Mouse (Mus musculus) stomach, embryonic 15.5 days (tissue): ENCODE results near the gene Adgrf1. TPM values are rescaled to one million over a fixed set of nuclear protein-coding genes. Genes with fewer than 3 reads are reported as not detected.
A peak's percentile ranks its signal among the peaks of the same experiment; 100 is the strongest.

Source experiments
- ATAC-seq: fragments of 200-750 bp; cut with Nextera tagmentation; 2 replicates; pipeline ENCODE4 v1.8.0; 2017; ENCODE audit warnings: low read depth, moderate number of reproducible peaks, moderate TSS enrichment; ENCODE audit not compliant: insufficient read depth, low FRiP score
- H3K27ac ChIP-seq: fragments of 300-500 bp; sonication (generic); 2 replicates; pipeline ENCODE4 v1.5.1; 2015; ENCODE audit warnings: mild to moderate bottlenecking, inconsistent platforms
- H3K27me3 ChIP-seq: fragments of 300-500 bp; sonication (generic); replicated peaks from 2 replicates; pipeline ENCODE4 v1.6.1; 2015; ENCODE audit warnings: inconsistent platforms
- H3K36me3 ChIP-seq: fragments of 300-500 bp; sonication (generic); 2 replicates; pipeline ENCODE4 v1.6.1; 2015; ENCODE audit warnings: inconsistent platforms
- H3K4me1 ChIP-seq: fragments of 300-500 bp; sonication (generic); 2 replicates; pipeline ENCODE4 v1.6.1; 2015; ENCODE audit warnings: inconsistent platforms
- H3K4me2 ChIP-seq: fragments of 300-500 bp; sonication (generic); 2 replicates; pipeline ENCODE4 v1.6.1; 2015; ENCODE audit warnings: mild to moderate bottlenecking, inconsistent platforms
- H3K4me3 ChIP-seq: fragments of 300-500 bp; sonication (generic); replicated peaks from 2 replicates; pipeline ENCODE4 v1.5.1; 2015; ENCODE audit warnings: inconsistent platforms
- H3K9ac ChIP-seq: fragments of 300-500 bp; sonication (generic); 2 replicates; pipeline ENCODE4 v1.6.1; 2015; ENCODE audit warnings: inconsistent platforms
- H3K9me3 ChIP-seq: fragments of 300-500 bp; sonication (generic); 2 replicates; pipeline ENCODE4 v1.6.1; 2016; ENCODE audit warnings: inconsistent platforms
- WGBS: fragments of 180-500 bp; shearing (Covaris S2); methylation state at CpG from one replicate; pipeline ENCODE4 v1.1.7; 2015; 5-methylcytosine and 5-hydroxymethylcytosine counted together
- polyA plus RNA-seq: library from polyadenylated mRNA; unstranded; fragments of >200 nt; fragmentation: Nextera tagmentation; extraction: Ambion mirVana; gene quantifications from 2 replicates; pipeline ENCODE4 v1.2.1, GENCODE M21; 2015

Gene Adgrf1
- polyA plus RNA-seq, 1 experiment from 2014 or later = 0.05 TPM

GRCm38 (mm10) chr17:43251249-43252125, 18.6 kb upstream of the Adgrf1 start:
- peak overlapping the region; percentile 51 for H3K27ac ChIP-seq
- WGBS = 53% methylated on average over 5 of the region's 5 CpGs
- ATAC-seq = peak; percentile 24; the same call in 1 of the 2 replicates
- no peak overlapping the region for H3K4me2 ChIP-seq
- no peaks in the 10 kb centered on the region for H3K9me3 ChIP-seq
- H3K4me3 ChIP-seq = no peak overlapping the region
- peaks cover 14% of the 10 kb centered on the region; the same call in 1 of the 2 replicates for H3K4me1 ChIP-seq
- H3K36me3 ChIP-seq = no peaks in the 10 kb centered on the region
- H3K27me3 ChIP-seq = no peaks in the 10 kb centered on the region
- no peak overlapping the region for H3K9ac ChIP-seq

- no peaks in the 10 kb centered on the region for H3K9me3 ChIP-seq
- 77% methylated on average over 11 of the region's 11 CpGs for WGBS
- no peak overlapping the region for H3K9ac ChIP-seq
- ATAC-seq = no peak
- no peaks in the 10 kb centered on the region for H3K27me3 ChIP-seq
- no peak overlapping the region for H3K4me2 ChIP-seq
- H3K4me1 ChIP-seq = peaks cover 14% of the 10 kb centered on the region; the same call in 1 of the 2 replicates
- H3K4me3 ChIP-seq = no peak overlapping the region
- no peaks in the 10 kb centered on the region for H3K36me3 ChIP-seq
- H3K27ac ChIP-seq = no peak overlapping the region
These were observed 17.3 kb upstream of the Adgrf1 start for GRCm38 (mm10) chr17:43252846-43253245.

- Histone ChIP-seq H3K27me3 (no peaks in the 10 kb centered on the region), H3K9me3 (no peaks in the 10 kb centered on the region), H3K9ac (no peak overlapping the region), H3K4me1 (peaks cover 14% of the 10 kb centered on the region; the same call in 1 of the 2 replicates), H3K27ac (no peak overlapping the region), H3K36me3 (no peaks in the 10 kb centered on the region), H3K4me3 (no peak overlapping the region), H3K4me2 (no peak overlapping the region)
- 56% methylated on average over 3 of the region's 3 CpGs for WGBS
- ATAC-seq = no peak
These were observed 15.9 kb upstream of the Adgrf1 start for GRCm38 (mm10) chr17:43254261-43254660.

GRCm38 (mm10) chr17:43256536-43257135, 13.5 kb upstream of the Adgrf1 start:
- ATAC-seq = no peak
- Histone ChIP-seq H3K4me3 (no peak overlapping the region), H3K9me3 (no peaks in the 10 kb centered on the region), H3K4me1 (peaks cover 5% of the 10 kb centered on the region; the same call in 1 of the 2 replicates), H3K9ac (no peak overlapping the region), H3K36me3 (no peaks in the 10 kb centered on the region), H3K27me3 (no peaks in the 10 kb centered on the region), H3K4me2 (no peak overlapping the region), H3K27ac (no peak overlapping the region)
- WGBS = 77% methylated on average over 12 of the region's 12 CpGs

GRCm38 (mm10) chr17:43257699-43258098, 12.4 kb upstream of the Adgrf1 start:
- 90% methylated on average over 1 of the region's 1 CpGs for WGBS
- Histone ChIP-seq H3K4me2 (no peak overlapping the region), H3K4me1 (no peaks in the 10 kb centered on the region), H3K27ac (no peak overlapping the region), H3K9me3 (no peaks in the 10 kb centered on the region), H3K9ac (no peak overlapping the region), H3K36me3 (no peaks in the 10 kb centered on the region), H3K27me3 (no peaks in the 10 kb centered on the region), H3K4me3 (no peak overlapping the region)
- no peak for ATAC-seq

GRCm38 (mm10) chr17:43261937-43262336, 8.2 kb upstream of the Adgrf1 start:
- Histone ChIP-seq H3K9ac (no peak overlapping the region), H3K36me3 (no peaks in the 10 kb centered on the region), H3K27ac (no peak overlapping the region), H3K4me3 (no peak overlapping the region), H3K27me3 (no peaks in the 10 kb centered on the region), H3K4me2 (no peak overlapping the region), H3K9me3 (no peaks in the 10 kb centered on the region), H3K4me1 (no peaks in the 10 kb centered on the region)
- WGBS = 90% methylated on average over 5 of the region's 5 CpGs
- no peak for ATAC-seq

GRCm38 (mm10) chr17:43264739-43265138, 5.4 kb upstream of the Adgrf1 start:
- ATAC-seq = no peak
- Histone ChIP-seq H3K36me3 (no peaks in the 10 kb centered on the region), H3K9ac (no peak overlapping the region), H3K9me3 (no peaks in the 10 kb centered on the region), H3K4me3 (no peak overlapping the region), H3K27me3 (no peaks in the 10 kb centered on the region), H3K4me2 (no peak overlapping the region), H3K27ac (no peak overlapping the region), H3K4me1 (no peaks in the 10 kb centered on the region)
- 72% methylated on average over 7 of the region's 7 CpGs for WGBS

- H3K4me1 ChIP-seq = no peaks in the 10 kb centered on the region
- H3K36me3 ChIP-seq = no peaks in the 10 kb centered on the region
- ATAC-seq = no peak; the same call in 1 of the 2 replicates
- H3K4me3 ChIP-seq = no peak overlapping the region
- peak overlapping the region; percentile 41 for H3K4me2 ChIP-seq
- 23% methylated on average over 26 of the region's 26 CpGs for WGBS
- no peak overlapping the region for H3K27ac ChIP-seq
- no peak overlapping the region for H3K9ac ChIP-seq
- no peaks in the 10 kb centered on the region for H3K27me3 ChIP-seq
- no peaks in the 10 kb centered on the region for H3K9me3 ChIP-seq
These were observed 4.8 kb upstream of the Adgrf1 start for GRCm38 (mm10) chr17:43265178-43265837.

GRCm38 (mm10) chr17:43265944-43266343, 4.2 kb upstream of the Adgrf1 start:
- Histone ChIP-seq H3K4me2 (no peak overlapping the region), H3K9ac (no peak overlapping the region), H3K27me3 (no peaks in the 10 kb centered on the region), H3K4me3 (no peak overlapping the region), H3K9me3 (no peaks in the 10 kb centered on the region), H3K27ac (no peak overlapping the region), H3K4me1 (no peaks in the 10 kb centered on the region), H3K36me3 (no peaks in the 10 kb centered on the region)
- no peak for ATAC-seq
- WGBS = 91% methylated on average over 6 of the region's 6 CpGs

- Histone ChIP-seq H3K27me3 (no peaks in the 10 kb centered on the region), H3K4me3 (no peak overlapping the region), H3K36me3 (no peaks in the 10 kb centered on the region), H3K4me2 (no peak overlapping the region), H3K9me3 (no peaks in the 10 kb centered on the region), H3K9ac (no peak overlapping the region), H3K4me1 (no peaks in the 10 kb centered on the region), H3K27ac (no peak overlapping the region)
- WGBS = 83% methylated on average over 2 of the region's 2 CpGs
- no peak for ATAC-seq
These were observed 3.5 kb upstream of the Adgrf1 start for GRCm38 (mm10) chr17:43266636-43267035.

GRCm38 (mm10) chr17:43267046-43267749, 2.9 kb upstream of the Adgrf1 start:
- no peak for ATAC-seq
- Histone ChIP-seq H3K4me1 (no peaks in the 10 kb centered on the region), H3K4me2 (no peak overlapping the region), H3K9me3 (no peaks in the 10 kb centered on the region), H3K27ac (no peak overlapping the region), H3K27me3 (no peaks in the 10 kb centered on the region), H3K36me3 (no peaks in the 10 kb centered on the region), H3K9ac (no peak overlapping the region), H3K4me3 (no peak overlapping the region)
- WGBS = 85% methylated on average over 9 of the region's 9 CpGs
